Mouse (Mus musculus) bone marrow macrophage, adult 2 months (primary cell): ENCODE data around the gene Rcor2.

Experiments used
- CTCF ChIP-seq: IDR thresholded peaks from 2 replicates; pipeline ENCODE4 v1.5.1; 2012; ENCODE audit warnings: low read depth, mild to moderate bottlenecking, low read length, moderate library complexity
- POLR2A ChIP-seq: IDR thresholded peaks from 2 replicates; pipeline ENCODE4 v1.6.1; 2012; ENCODE audit warnings: mild to moderate bottlenecking, low read depth, low read length, borderline replicate concordance

- TF ChIP-seq CTCF = peak; percentile 65
- no peak for TF ChIP-seq POLR2A
Measured at GRCm38 (mm10) chr19:7234537-7235221, 32.4 kb upstream of the Rcor2 start.
